Mouse (Mus musculus) heart, embryonic 11.5 days (tissue): ENCODE data around the gene Poc5. TPM values are rescaled to one million over a fixed set of nuclear protein-coding genes. Genes with fewer than 3 reads are reported as not detected.

Experiments used
- ATAC-seq: fragments of 200-750 bp; cut with Nextera tagmentation; replicated peaks from 2 replicates; pipeline ENCODE4 v1.8.0; 2017; ENCODE audit warnings: moderate library complexity; ENCODE audit not compliant: insufficient number of reproducible peaks, low FRiP score, low TSS enrichment
- H3K27ac ChIP-seq: fragments of 300-500 bp; sonication (generic); 2 replicates; pipeline ENCODE4 v1.5.1; 2014; ENCODE audit warnings: mild to moderate bottlenecking, low read depth, low read length
- H3K27me3 ChIP-seq: fragments of 300-500 bp; sonication (generic); 2 replicates; pipeline ENCODE4 v1.6.1; 2014; ENCODE audit warnings: mild to moderate bottlenecking, low read length, mixed read lengths; ENCODE audit not compliant: control insufficient read depth, insufficient read depth
- H3K36me3 ChIP-seq: fragments of 300-500 bp; sonication (generic); 2 replicates; pipeline ENCODE4 v1.6.1; 2014; ENCODE audit warnings: mild to moderate bottlenecking, low read length, moderate library complexity, mixed read lengths; ENCODE audit not compliant: control insufficient read depth, insufficient read depth
- H3K4me1 ChIP-seq: fragments of 300-500 bp; sonication (generic); 2 replicates; pipeline ENCODE4 v1.6.1; 2014; ENCODE audit warnings: low read length; ENCODE audit not compliant: control insufficient read depth, insufficient read depth
- H3K4me2 ChIP-seq: fragments of 300-500 bp; sonication (generic); 2 replicates; pipeline ENCODE4 v1.6.1; 2014; ENCODE audit warnings: mild to moderate bottlenecking, moderate library complexity
- H3K4me3 ChIP-seq: fragments of 300-500 bp; sonication (generic); 2 replicates; pipeline ENCODE4 v1.5.1; 2014; ENCODE audit warnings: low read depth, low read length
- H3K9ac ChIP-seq: fragments of 300-500 bp; sonication (generic); 2 replicates; pipeline ENCODE4 v1.6.1; 2014; ENCODE audit warnings: mild to moderate bottlenecking, low read depth, low read length, moderate library complexity
- H3K9me3 ChIP-seq: fragments of 300-500 bp; sonication (generic); replicated peaks from 2 replicates; pipeline ENCODE4 v1.6.1; 2016; ENCODE audit warnings: low read length; ENCODE audit not compliant: control insufficient read depth
- WGBS: fragments of 180-500 bp; shearing (Covaris S2); extraction: QIAGEN DNeasy Blood & Tissue Kit; methylation state at CpG from one replicate; pipeline ENCODE4 v1.1.7; 2014; ENCODE audit not compliant: insufficient replicate concordance; 5-methylcytosine and 5-hydroxymethylcytosine counted together
- polyA plus RNA-seq: library from polyadenylated mRNA; unstranded; fragments of >200 nt; fragmentation: Nextera tagmentation; extraction: Ambion mirVana; gene quantifications from 2 replicates; pipeline ENCODE4 v1.2.1, GENCODE M21; 2014

Gene Poc5
- polyA plus RNA-seq, 1 experiment from 2014 or later: 13.0 TPM

DNA sequence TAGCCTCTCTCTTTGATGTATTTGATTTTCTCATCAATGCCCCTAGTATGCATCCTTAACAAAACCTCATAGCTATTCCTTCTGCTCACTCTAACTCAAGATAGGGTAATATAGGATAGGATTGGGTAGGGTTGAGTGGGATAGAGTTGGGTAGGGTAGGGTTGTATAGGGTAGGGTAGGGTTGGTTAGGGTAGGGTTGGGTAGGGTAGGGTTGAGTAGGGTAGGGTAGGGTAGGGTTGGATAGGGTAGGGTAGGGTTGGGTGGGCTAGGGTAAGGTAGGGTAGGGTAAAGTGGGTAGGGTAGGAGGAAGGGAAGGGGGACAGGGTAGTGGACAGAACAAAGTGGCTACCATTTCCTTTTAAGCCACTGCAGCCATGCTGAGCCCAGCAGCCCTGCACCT, 33.1 kb downstream of the Poc5 start:
- H3K9ac ChIP-seq: no peak overlapping the region
- no peak overlapping the region for H3K4me2 ChIP-seq
- no peaks in the 10 kb centered on the region for H3K27me3 ChIP-seq
- no peaks in the 10 kb centered on the region for H3K9me3 ChIP-seq
- H3K36me3 ChIP-seq: no peaks in the 10 kb centered on the region; the same call in 1 of the 2 replicates
- no peaks in the 10 kb centered on the region for H3K4me1 ChIP-seq
- H3K4me3 ChIP-seq: no peak overlapping the region
- no peak for ATAC-seq
- H3K27ac ChIP-seq: no peak overlapping the region

DNA sequence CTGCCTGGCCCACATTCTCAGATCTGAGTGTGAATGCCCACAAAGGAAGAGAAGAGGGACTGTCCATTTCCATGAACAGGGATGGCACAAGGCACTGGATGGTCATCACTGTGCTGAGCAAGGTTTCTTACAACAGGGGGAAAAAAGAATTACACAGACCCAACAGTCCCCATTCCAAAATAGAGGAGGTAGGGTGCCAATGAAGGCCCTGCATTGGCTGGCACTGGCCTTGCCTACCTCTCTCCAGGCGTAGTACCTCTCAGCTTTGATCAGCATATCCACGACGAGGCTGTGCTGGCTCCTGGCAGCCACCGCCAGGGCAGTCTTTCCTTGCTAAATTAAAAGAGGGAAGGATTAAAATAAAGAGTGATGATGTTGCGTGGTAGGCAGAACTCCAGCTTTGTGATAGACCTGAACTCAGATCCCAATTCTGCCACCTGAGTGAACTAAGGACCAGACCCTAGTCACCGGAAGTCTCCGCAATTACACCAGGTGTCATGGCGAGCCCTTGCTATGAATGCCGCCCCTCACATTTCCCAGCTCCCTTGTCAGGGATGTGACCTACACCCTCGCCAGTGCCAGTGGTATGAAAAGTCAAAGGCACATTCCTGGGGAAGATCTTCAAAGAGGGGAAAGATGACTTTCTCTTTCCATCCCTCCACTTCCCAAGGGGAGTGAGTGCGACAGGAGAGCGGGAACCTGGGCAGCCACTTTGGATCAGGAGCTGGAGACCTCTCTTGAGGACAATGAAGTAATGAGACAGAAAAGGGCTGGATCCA, 36.6 kb downstream of the Poc5 start:
- Histone ChIP-seq H3K27ac (no peak overlapping the region), H3K4me2 (no peak overlapping the region), H3K9ac (no peak overlapping the region), H3K4me3 (no peak overlapping the region), H3K27me3 (no peaks in the 10 kb centered on the region), H3K36me3 (no peaks in the 10 kb centered on the region), H3K4me1 (no peaks in the 10 kb centered on the region), H3K9me3 (no peaks in the 10 kb centered on the region)
- ATAC-seq: no peak
- 85% methylated on average over 12 of the region's 12 CpGs for WGBS

DNA sequence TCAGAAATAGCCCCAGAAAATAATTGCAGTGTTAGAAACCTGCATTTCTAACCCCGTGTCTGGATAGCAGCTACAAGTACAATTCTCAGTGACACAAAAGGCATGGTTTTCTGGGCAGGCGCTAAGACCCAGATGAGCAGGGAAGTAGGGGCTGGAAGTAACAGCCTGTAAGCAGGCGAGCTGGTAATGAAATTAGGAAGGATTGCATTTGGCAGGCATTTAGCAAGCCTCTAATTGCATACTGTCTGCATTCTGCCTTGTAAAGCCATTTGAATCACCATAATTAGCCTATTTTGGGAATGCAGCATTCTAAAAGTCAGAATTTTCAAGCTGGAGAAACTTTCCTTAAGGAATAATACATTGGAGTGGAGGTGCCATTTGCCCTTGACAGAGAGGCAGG, 38.0 kb downstream of the Poc5 start:
- H3K27me3 ChIP-seq: no peaks in the 10 kb centered on the region
- H3K4me3 ChIP-seq: no peak overlapping the region
- 55% methylated on average over 3 of the region's 3 CpGs for WGBS
- no peaks in the 10 kb centered on the region for H3K4me1 ChIP-seq
- H3K9ac ChIP-seq: no peak overlapping the region
- H3K27ac ChIP-seq: no peak overlapping the region
- no peaks in the 10 kb centered on the region for H3K9me3 ChIP-seq
- H3K4me2 ChIP-seq: no peak overlapping the region
- no peaks in the 10 kb centered on the region for H3K36me3 ChIP-seq
- no peak for ATAC-seq

DNA sequence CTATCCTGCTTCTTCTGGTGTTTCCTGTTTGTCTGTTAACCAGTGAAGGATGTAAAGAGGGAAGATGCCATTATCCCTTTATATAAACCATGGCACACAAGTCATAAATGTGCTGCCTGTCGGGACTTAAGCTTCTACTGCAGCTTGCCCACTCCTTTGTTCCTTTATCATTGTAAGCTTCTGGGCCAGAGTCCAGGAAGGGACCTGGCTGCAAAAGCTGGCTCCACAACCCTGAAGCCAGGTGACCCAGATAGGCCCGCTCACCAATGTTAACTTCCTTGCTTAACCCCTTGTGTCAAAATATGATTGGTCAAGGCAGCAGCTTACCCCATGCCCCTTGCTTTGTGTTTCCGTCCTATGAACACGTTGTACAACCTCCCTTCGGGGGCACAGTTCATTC, 40.4 kb downstream of the Poc5 start:
- no peaks in the 10 kb centered on the region for H3K27me3 ChIP-seq
- H3K9ac ChIP-seq: no peak overlapping the region
- 82% methylated on average over 5 of the region's 5 CpGs for WGBS
- H3K9me3 ChIP-seq: no peaks in the 10 kb centered on the region
- H3K4me2 ChIP-seq: no peak overlapping the region
- H3K36me3 ChIP-seq: no peaks in the 10 kb centered on the region
- no peak for ATAC-seq
- H3K27ac ChIP-seq: no peak overlapping the region
- H3K4me1 ChIP-seq: 0 out of 2 replicates have a peak, but pooled peaks cover 2% of the 10 kb centered on the region
- no peak overlapping the region for H3K4me3 ChIP-seq

DNA sequence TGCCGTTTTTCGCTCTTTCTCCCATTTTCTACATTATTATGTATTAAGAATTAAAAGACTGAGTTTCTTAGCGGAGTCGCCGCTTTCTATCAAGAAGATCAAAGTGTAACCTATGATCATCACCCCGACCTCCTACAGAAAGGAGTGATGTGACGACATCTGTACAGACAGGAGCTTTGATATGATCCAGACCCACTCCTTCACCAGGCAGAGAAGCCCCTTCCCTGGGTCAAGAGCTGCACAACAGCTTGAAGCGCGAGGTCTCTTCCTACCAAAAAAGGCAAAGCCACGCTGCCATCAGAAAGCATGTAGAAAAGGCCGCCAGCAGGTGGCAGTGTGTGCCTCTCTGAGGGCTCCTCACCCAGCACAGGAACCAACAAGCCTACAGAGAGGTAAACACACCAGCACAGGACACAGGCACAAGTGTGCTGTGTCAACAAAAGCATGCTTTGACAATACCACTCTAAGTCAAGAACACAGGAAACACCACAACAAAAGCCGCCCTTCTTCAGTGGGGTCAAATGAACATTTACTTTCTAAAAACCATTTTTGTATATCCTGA, 43.6 kb downstream of the Poc5 start:
- Histone ChIP-seq H3K9ac (0 out of 2 replicates have a peak overlapping the region, but pooled peaks have one; percentile 28), H3K27me3 (no peaks in the 10 kb centered on the region), H3K4me3 (no peak overlapping the region), H3K4me1 (peaks cover 22% of the 10 kb centered on the region), H3K36me3 (no peaks in the 10 kb centered on the region), H3K9me3 (no peaks in the 10 kb centered on the region), H3K4me2 (peak overlapping the region; percentile 45), H3K27ac (no peak overlapping the region)
- 26% methylated on average over 12 of the region's 12 CpGs for WGBS
- peak; percentile 71; the same call in 1 of the 2 replicates for ATAC-seq

DNA sequence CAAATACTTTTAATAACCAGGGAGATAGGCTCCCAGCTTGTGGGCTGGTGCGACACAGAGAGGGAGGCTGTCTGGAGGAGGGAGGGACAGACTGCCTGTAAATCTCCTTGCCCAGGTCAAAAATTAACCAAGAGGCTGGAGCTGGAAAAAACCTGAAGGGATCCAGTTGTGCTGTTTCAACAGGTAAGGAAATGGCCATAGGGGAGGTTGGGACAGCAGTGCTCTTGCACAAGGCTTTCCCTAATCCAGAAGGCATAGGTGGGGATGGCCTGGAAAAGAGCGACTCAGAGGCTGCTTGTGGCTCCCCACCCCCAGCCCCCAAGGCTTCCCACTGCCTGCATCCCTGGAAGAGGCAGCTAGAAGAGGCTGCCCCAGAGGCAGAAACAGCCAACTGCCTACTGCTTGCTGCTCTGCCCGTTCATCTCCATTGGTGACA, 44.3 kb downstream of the Poc5 start:
- 47% methylated on average over 3 of the region's 3 CpGs for WGBS
- H3K27ac ChIP-seq: no peak overlapping the region

DNA sequence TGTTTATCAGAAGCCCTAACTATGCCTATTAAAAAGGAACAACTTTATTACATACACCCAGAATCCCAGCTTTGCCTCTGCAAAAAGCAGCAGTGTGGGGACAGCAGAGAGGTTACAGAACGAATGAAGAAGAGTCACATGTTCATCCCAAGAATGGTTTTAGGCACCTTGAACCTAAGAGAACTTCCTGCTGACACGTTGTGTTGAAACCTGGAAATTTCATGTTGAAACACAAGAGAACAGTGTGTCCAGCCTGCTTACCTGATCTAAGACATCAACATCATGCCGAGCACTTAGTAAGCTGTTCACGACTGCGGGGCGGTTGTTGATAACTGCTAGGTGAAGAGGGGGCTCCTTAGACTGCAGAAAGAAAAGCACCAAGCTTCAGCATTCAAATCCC, 44.9 kb downstream of the Poc5 start:
- 58% methylated on average over 6 of the region's 6 CpGs for WGBS
- H3K4me3 ChIP-seq: no peak overlapping the region

More for the DNA sequence above, 44.3 kb downstream of the Poc5 start:
- Histone ChIP-seq H3K9me3 (no peaks in the 10 kb centered on the region), H3K36me3 (no peaks in the 10 kb centered on the region), H3K4me1 (peaks cover 24% of the 10 kb centered on the region), H3K9ac (no peak overlapping the region), H3K27me3 (no peaks in the 10 kb centered on the region), H3K4me3 (no peak overlapping the region), H3K4me2 (no peak overlapping the region)
- no peak for ATAC-seq

DNA sequence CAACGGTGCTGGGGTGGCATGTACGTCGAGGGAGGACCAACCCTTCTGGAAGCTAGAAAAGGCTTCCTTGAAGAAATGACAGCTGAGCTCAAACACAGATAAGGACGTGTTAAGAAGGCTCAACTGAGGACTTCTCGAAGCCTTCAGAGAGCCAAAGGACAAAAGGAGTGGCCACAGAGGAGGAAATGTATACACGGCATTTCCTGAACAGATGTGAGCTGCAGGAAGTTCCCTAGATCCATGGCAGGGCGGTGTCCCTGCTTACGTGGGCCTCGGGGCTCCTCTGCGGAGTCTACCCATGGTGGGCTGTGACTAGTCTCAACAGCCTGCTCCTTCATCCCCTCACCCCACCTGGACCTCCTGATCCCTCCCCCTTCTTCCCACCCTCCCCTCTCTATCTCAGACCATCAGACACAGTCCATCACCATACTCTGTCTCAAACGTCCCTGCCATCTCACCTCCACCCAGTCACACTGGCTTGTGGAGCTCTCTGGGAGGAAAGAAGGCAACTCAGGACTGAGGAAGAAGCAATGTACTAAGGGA, 45.6 kb downstream of the Poc5 start:
- Histone ChIP-seq H3K27ac (no peak overlapping the region; the same call in 1 of the 2 replicates), H3K4me2 (no peak overlapping the region), H3K9ac (no peak overlapping the region), H3K36me3 (no peaks in the 10 kb centered on the region), H3K4me1 (peaks cover 24% of the 10 kb centered on the region), H3K4me3 (no peak overlapping the region), H3K9me3 (no peaks in the 10 kb centered on the region), H3K27me3 (no peaks in the 10 kb centered on the region)
- no peak for ATAC-seq
- WGBS: 35% methylated on average over 11 of the region's 11 CpGs

More for the DNA sequence above, 44.9 kb downstream of the Poc5 start:
- Histone ChIP-seq H3K9me3 (no peaks in the 10 kb centered on the region), H3K27ac (no peak overlapping the region), H3K4me1 (peaks cover 24% of the 10 kb centered on the region), H3K36me3 (no peaks in the 10 kb centered on the region), H3K9ac (no peak overlapping the region), H3K27me3 (no peaks in the 10 kb centered on the region), H3K4me2 (no peak overlapping the region)
- no peak for ATAC-seq
